ENCODE assay signal across 9 mouse cellular contexts in the genomic region with DNA sequence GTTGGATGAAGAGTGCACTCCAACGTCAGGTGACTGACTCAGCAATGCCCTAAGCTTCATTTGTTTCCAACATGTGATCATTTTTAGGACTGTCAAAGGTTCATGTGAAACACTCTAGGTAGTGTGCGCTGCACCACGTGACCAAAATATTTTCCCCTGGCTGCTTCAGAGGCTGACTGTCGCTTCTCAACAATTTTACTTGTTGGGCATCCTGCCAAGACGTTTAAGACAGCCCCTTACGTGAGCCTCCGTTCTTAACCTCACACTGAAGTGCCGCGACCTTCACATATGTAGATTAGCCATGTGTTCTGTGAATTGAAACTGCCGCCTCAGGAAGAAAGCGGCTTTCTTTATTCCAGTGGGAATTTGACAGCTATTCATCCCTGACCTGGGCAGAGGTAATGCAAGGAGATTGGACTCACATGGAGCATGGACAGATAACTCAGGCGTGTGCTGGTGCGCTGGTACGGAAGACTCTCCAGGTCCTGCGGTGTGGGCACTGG. TPM values are rescaled to one million over a fixed set of nuclear protein-coding genes. Genes with fewer than 3 reads are reported as not detected.
DNase-seq lines count a peak whose midpoint lies in the region; ATAC-seq and TF ChIP-seq lines count a peak whose summit lies in the region.
"Had no signal": no experiment of that assay in that cellular context is flagged by ENCODE, and none has a peak within 500 bp of the region (broad histone marks: within the 10 kb centered on the region; RNA-seq: fewer than 3 reads in every experiment).

No protein-coding gene starts in this region.

- H3K4me2 ChIP-seq in limb, embryonic 11.5 days (ENCODE audit: low read depth, severe bottlenecking): 0 out of 2 replicates have a peak overlapping the region, but pooled peaks have one; percentile 7
- peak overlapping the region; percentile 30 for H3K4me2 ChIP-seq in forebrain, postnatal 0 days (ENCODE audit: low read depth)
- H3K4me2 ChIP-seq in stomach, embryonic 14.5 days (replicated peaks; ENCODE audit: low read depth, low read length): 0 out of 2 replicates have a peak overlapping the region, but pooled peaks have one; percentile 6

- WGBS in limb, embryonic 11.5 days: 31% methylated on average over 15 of the region's 15 CpGs
- WGBS in limb, embryonic 10.5 days: 38% methylated on average over 15 of the region's 15 CpGs
- WGBS in forebrain, postnatal 0 days: 4% methylated on average over 15 of the region's 15 CpGs
- 19% methylated on average over 15 of the region's 15 CpGs for whole genome bisulfite sequencing in stomach, embryonic 14.5 days

- H3K4me1 ChIP-seq in limb, embryonic 11.5 days (ENCODE audit: control insufficient read depth, insufficient read depth, low read length): peaks cover 55% of the 10 kb centered on the region
- peaks cover 84% of the 10 kb centered on the region for H3K4me1 ChIP-seq in limb, embryonic 10.5 days
- H3K4me1 ChIP-seq in forebrain, postnatal 0 days (ENCODE audit: insufficient read depth): peaks cover 53% of the 10 kb centered on the region
- H3K4me1 ChIP-seq in stomach, embryonic 14.5 days (ENCODE audit: control insufficient read depth, insufficient read depth, low read length): peaks cover 67% of the 10 kb centered on the region

- no peak overlapping the region for H3K27ac ChIP-seq in limb, embryonic 11.5 days (replicated peaks; ENCODE audit: low read depth, low read length)
- H3K27ac ChIP-seq in limb, embryonic 10.5 days: no peak overlapping the region
- no peak overlapping the region for H3K27ac ChIP-seq in forebrain, postnatal 0 days (ENCODE audit: low read depth, low read length)
- H3K27ac ChIP-seq in stomach, embryonic 14.5 days (ENCODE audit: low read length): no peak overlapping the region
- H3K27ac ChIP-seq: macrophage had no signal

- peak; percentile 42; the same call in 1 of the 2 replicates for ATAC-seq in limb, embryonic 11.5 days (ENCODE audit: insufficient number of reproducible peaks, low FRiP score, low TSS enrichment, low read depth)
- ATAC-seq in forebrain, postnatal 0 days: peak; percentile 72; the same call in 1 of the 2 replicates
- ATAC-seq in stomach, embryonic 14.5 days (ENCODE audit: insufficient number of reproducible peaks, insufficient read depth, low FRiP score, low read depth): 0 out of 2 replicates have a peak, but pooled peaks have one; percentile 8
- ATAC-seq in erythroblast, adult 5-6 weeks (replicated peaks; ENCODE audit: low FRiP score, poor library complexity, severe bottlenecking): no peak

- H3K4me3 ChIP-seq in limb, embryonic 11.5 days (ENCODE audit: low read depth, low read length): no peak overlapping the region
- H3K4me3 ChIP-seq in limb, embryonic 10.5 days: no peak overlapping the region
- H3K4me3 ChIP-seq in forebrain, postnatal 0 days (ENCODE audit: low read depth, low read length): peak overlapping the region; percentile 1; the same call in 1 of the 2 replicates
- H3K4me3 ChIP-seq in stomach, embryonic 14.5 days (ENCODE audit: low read depth, low read length): no peak overlapping the region

- no peak for DNase-seq in limb, embryonic 11.5 days (ENCODE audit: low spot score)
- no peak for DNase-seq in limb, embryonic 10.5 days (ENCODE audit: low spot score)
- peak; percentile 52 for DNase-seq in forebrain, postnatal 0 days
- peak; percentile 81 for DNase-seq in kidney, adult 11 months
- DNase-seq in lung, postnatal 4 days: peak; percentile 57 to 64
- no peak for DNase-seq in frontal cortex, postnatal 36 days (ENCODE audit: low spot score in 2 of 2)

- H3K36me3 ChIP-seq in limb, embryonic 11.5 days (ENCODE audit: control insufficient read depth, insufficient read depth, low read length): 0 out of 2 replicates have a peak, but pooled peaks cover 2% of the 10 kb centered on the region
- no peaks in the 10 kb centered on the region for H3K36me3 ChIP-seq in limb, embryonic 10.5 days
- H3K36me3 ChIP-seq in forebrain, postnatal 0 days (ENCODE audit: insufficient read depth): no peaks in the 10 kb centered on the region
- no peaks in the 10 kb centered on the region for H3K36me3 ChIP-seq in stomach, embryonic 14.5 days (ENCODE audit: control insufficient read depth, insufficient read depth, low read length)

- no peaks in the 10 kb centered on the region for H3K27me3 ChIP-seq in limb, embryonic 11.5 days (ENCODE audit: control insufficient read depth, insufficient read depth, low read length)
- H3K27me3 ChIP-seq in limb, embryonic 10.5 days (ENCODE audit: low read depth, poor library complexity, severe bottlenecking): no peaks in the 10 kb centered on the region
- no peaks in the 10 kb centered on the region for H3K27me3 ChIP-seq in forebrain, postnatal 0 days (ENCODE audit: insufficient read depth, low read length)
- no peaks in the 10 kb centered on the region for H3K27me3 ChIP-seq in stomach, embryonic 14.5 days (ENCODE audit: control insufficient read depth, insufficient read depth, low read length)

- no peak overlapping the region for H3K9ac ChIP-seq in limb, embryonic 11.5 days (ENCODE audit: low read length)
- no peak overlapping the region for H3K9ac ChIP-seq in forebrain, postnatal 0 days
- H3K9ac ChIP-seq in stomach, embryonic 14.5 days (replicated peaks; ENCODE audit: low read depth, low read length): no peak overlapping the region

- TF ChIP-seq CTCF in forebrain, postnatal 0 days (IDR thresholded peaks at IDR 0.05; ENCODE audit: low read depth): no peak

- no peaks in the 10 kb centered on the region for H3K9me3 ChIP-seq in limb, embryonic 11.5 days (ENCODE audit: control insufficient read depth, low read length)
- H3K9me3 ChIP-seq in limb, embryonic 10.5 days (replicated peaks): no peaks in the 10 kb centered on the region
- H3K9me3 ChIP-seq in forebrain, postnatal 0 days (ENCODE audit: low read length): no peaks in the 10 kb centered on the region
- H3K9me3 ChIP-seq in stomach, embryonic 14.5 days (ENCODE audit: control insufficient read depth, low read depth, low read length): no peaks in the 10 kb centered on the region

RNA-seq across cellular contexts. Expression of gene Arid1b, which starts 13.1 kb away (rescaled TPM):
- 14.8 and 18.5 TPM in 2 replicates for polyA plus RNA-seq in limb, embryonic 11.5 days (2014; fragmentation: Nextera tagmentation; extraction: Ambion mirVana)
- polyA plus RNA-seq in limb, embryonic 10.5 days (2016; fragmentation: Nextera tagmentation; extraction: Ambion mirVana): 10.7 and 12.5 TPM in 2 replicates
- 40.5 and 51.6 TPM in 2 replicates for total RNA-seq in forebrain, postnatal 0 days (2014; rRNA removed)
- polyA plus RNA-seq in forebrain, postnatal 0 days (2015; fragmentation: Nextera tagmentation; extraction: Ambion mirVana): 8.0 and 10.5 TPM in 2 replicates
- polyA plus RNA-seq in stomach, embryonic 14.5 days (2014; fragmentation: Nextera tagmentation; extraction: Ambion mirVana): 21.0 and 22.6 TPM in 2 replicates
- 6.9 and 8.1 TPM in 2 replicates for total RNA-seq in erythroblast, adult 5-6 weeks (2015; ENCODE audit: low replicate concordance)
- total RNA-seq in erythroblast, adult 5-6 weeks (2017; ENCODE audit: low replicate concordance): 5.0 and 6.1 TPM in 2 replicates

Comparison
In these comparisons a context has a peak if more than half of its experiments do, and no peak if none do; other contexts are left out.
1. DNase-seq: peak in forebrain, postnatal 0 days (single experiment), kidney, adult 11 months (single experiment) and lung, postnatal 4 days (2 of 2); none in limb, embryonic 11.5 days (single experiment), limb, embryonic 10.5 days (single experiment) and frontal cortex, postnatal 36 days (0 of 2).
2. Peak in every context shown above with its lines, with median percentiles within 50 percentile points of each other: H3K4me2 ChIP-seq.